Mouse (Mus musculus): Measurements from ENCODE around the gene Ift140. TPM values are rescaled to one million over a fixed set of nuclear protein-coding genes. Genes with fewer than 3 reads are reported as not detected.

Ift140 gene
- 16.7 and 23.6 TPM in 2 replicates for polyA plus RNA-seq (2012; rRNA removed)

DNA sequence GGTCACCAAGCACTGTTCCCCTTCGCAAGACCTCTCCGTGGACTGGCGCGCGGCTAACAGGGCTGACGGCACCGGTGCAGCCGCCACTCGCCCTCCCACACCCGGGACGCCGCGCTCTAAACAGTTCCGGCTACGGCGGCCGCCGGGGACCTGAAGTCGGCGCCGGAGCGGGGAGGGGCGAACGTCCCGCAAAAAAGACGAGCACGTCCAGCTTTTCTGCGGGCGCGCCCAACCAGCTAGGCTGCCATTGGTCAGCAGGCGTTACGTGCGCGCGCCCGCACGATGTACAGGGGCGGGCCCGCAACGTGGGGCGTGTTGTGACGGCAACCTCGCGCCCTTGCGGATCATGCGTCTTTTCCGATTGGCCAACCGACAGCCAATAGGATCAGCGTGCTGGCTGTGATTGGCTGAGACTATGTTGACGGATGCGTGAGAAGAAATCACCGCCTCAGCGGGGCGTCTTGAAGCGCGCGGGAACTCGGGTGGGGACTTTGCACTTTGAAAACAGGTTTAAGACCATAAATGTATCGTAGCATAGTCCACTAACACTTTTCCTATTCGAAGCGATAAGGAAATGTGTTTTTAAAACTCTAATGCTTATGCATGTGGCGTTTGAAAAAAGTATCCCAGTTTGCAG lies at the start of gene Ift140, which contains the start of gene Cramp1l:
TSS of gene Ift140 (plus strand) at position 431 of the 637 bp plus-strand sequence.
TSS of gene Cramp1l (minus strand) at position 134 of the 637 bp plus-strand sequence.

DNA sequence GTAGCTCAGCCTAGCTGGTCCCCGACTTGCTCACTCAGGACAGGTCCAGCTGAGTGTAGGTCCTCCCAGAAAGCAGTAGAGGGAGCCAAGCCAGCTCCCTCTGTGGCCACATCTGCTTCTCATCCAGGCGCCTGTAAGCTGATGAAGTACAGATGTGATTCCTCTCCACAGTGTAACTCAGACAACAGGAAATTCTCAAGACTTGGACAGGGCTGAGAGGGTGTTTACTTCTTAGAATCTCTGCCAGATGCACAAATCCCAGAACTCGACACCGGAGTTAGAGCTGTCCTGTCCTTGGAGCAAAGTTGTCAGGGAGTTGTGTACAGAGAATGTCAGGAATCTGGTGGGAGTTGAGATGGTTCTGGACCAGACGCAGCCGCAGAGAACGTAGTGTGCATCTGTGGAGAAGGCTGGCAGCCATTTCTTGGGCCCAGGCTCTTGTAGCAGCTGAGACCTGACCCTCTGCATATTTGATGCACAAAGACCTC lies 67.6 kb downstream of the Ift140 start, which contains the start of gene Tmem204:
TSS of gene Tmem204 (minus strand) at position 148 of the 488 bp plus-strand sequence.

DNA sequence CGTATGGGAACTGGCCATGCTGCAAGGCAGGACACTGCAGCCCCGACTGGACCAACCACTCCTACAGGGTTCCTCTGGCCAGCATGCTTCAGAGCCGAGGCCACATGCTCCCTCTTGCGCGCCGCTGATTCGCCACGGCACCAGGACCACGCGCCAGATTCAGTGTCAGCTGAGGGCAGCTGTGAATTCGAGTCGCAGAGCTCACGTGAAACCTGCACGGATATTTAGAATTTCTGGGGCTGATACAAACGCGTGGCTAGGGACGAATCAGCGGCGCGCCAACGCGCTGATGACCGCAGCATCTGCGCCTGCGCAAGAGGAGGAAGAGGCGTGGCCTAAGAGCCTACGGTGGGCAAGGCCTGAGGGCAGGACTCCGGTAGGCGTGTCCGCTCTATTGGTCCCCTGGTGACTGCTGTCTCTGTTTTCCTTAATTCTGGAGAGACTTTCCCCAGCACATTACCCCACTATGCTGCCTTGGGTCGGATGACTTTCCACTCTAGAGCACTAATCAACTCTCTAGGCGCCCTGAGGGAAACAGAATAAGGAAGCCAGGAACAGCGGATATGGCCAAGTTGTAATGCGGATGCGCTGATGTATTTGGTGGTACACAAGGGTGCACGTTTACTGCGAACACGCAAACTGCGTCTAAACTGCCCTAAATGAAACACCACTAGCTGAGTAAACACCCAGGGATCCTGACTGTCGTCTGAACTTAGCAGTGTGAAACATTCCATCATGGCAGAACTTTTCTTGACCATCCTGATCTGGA lies 100.0 kb downstream of the Ift140 start, which contains the start of gene Telo2:
TSS of gene Telo2 (minus strand) at position 304 of the 769 bp plus-strand sequence.

DNA sequence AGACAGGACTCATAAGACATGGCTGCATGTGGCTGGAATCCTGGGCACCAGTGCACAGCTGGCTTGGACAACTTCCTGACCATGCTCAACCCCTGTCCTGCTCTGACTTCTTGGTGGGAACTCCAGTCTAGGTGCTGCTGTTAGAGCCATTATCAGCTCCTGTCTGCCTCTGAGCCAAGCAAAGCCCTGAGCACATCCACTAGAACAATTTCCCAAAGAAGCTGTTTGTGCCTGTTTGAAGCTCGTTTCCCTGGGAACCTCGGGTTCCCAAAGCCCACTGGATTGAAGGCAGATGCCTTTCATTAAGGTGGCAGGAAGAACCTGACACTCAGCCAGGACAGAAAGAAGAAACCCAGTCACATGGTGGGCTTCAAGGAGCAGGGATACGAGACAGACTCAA lies 104.5 kb downstream of the Ift140 start, which contains the start of gene Ptx4:
TSS of gene Ptx4 (plus strand) at position 355 of the 400 bp plus-strand sequence.

DNA sequence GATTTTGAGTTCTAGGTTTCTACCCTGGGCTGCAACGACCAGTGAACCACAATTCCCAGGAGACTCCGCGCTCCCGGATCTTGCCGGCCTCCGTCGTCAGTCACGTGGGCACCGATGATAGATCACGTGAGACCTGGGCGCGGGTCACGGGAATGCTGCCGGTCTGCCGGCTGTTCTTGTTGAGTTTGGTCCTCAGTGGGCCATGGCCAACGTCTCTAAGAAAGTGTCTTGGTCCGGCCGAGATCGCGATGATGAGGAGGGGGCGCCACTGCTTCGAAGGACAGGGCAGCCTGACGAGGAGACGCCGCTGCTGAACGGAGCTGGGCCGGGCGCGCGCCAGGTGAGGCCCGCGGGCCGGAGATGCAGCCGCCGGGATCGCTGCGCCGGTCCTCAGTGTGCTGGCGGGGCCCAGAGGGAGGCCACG lies 117.4 kb downstream of the Ift140 start, which contains the start of gene Clcn7:
TSS of gene Clcn7 (plus strand) at position 117 of the 424 bp plus-strand sequence.

Other genes with a start within 250 kb of the Ift140 start
- 0.12 and 0.19 TPM in 2 replicates for gene Meiob, start 211.8 kb upstream of the Ift140 start, polyA plus RNA-seq (2012; rRNA removed)
- 22.7 and 23.0 TPM in 2 replicates for gene Hagh, start 175.9 kb upstream of the Ift140 start, polyA plus RNA-seq (2012; rRNA removed)
- 15.9 and 17.5 TPM in 2 replicates for gene Fahd1, start 165.7 kb upstream of the Ift140 start, polyA plus RNA-seq (2012; rRNA removed)
- 0.09 and 0.22 TPM in 2 replicates for gene Igfals, start 150.1 kb upstream of the Ift140 start, polyA plus RNA-seq (2012; rRNA removed)
- 28.1 and 32.5 TPM in 2 replicates for gene Nubp2, start 129.7 kb upstream of the Ift140 start, polyA plus RNA-seq (2012; rRNA removed)
- 28.8 and 42.0 TPM in 2 replicates for gene Spsb3, start 129.4 kb upstream of the Ift140 start, polyA plus RNA-seq (2012; rRNA removed)
- gene Eme2, start 121.0 kb upstream of the Ift140 start, polyA plus RNA-seq (2012; rRNA removed) = 34.6 and 35.0 TPM in 2 replicates
- gene Mrps34, start 121.0 kb upstream of the Ift140 start, polyA plus RNA-seq (2012; rRNA removed) = 85.7 and 98.3 TPM in 2 replicates
- gene Nme3, start 119.6 kb upstream of the Ift140 start, polyA plus RNA-seq (2012; rRNA removed) = 48.4 and 48.7 TPM in 2 replicates
- 157 and 167 TPM in 2 replicates for gene Mapk8ip3, start 79.1 kb upstream of the Ift140 start, polyA plus RNA-seq (2012; rRNA removed)
- gene Jpt2, start 55.4 kb upstream of the Ift140 start, polyA plus RNA-seq (2012; rRNA removed) = 132 and 152 TPM in 2 replicates
- 28.7 and 36.2 TPM in 2 replicates for gene Cramp1l, start 297 bp upstream of the Ift140 start, polyA plus RNA-seq (2012; rRNA removed)
- 4.2 and 7.3 TPM in 2 replicates for gene Tmem204, start 67.5 kb downstream of the Ift140 start, polyA plus RNA-seq (2012; rRNA removed)
- 31.8 and 44.2 TPM in 2 replicates for gene Telo2, start 99.9 kb downstream of the Ift140 start, polyA plus RNA-seq (2012; rRNA removed)
- not detected in 2 replicates for gene Ptx4, start 104.7 kb downstream of the Ift140 start, polyA plus RNA-seq (2012; rRNA removed)
- 27.6 and 29.7 TPM in 2 replicates for gene Clcn7, start 117.3 kb downstream of the Ift140 start, polyA plus RNA-seq (2012; rRNA removed)
- 0.02 TPM in 2 replicates for gene Ccdc154, start 146.4 kb downstream of the Ift140 start, polyA plus RNA-seq (2012; rRNA removed)
- not detected in 2 replicates for gene Gm38655, start 159.4 kb downstream of the Ift140 start, polyA plus RNA-seq (2012; rRNA removed)
- gene BC003965, start 168.5 kb downstream of the Ift140 start, polyA plus RNA-seq (2012; rRNA removed) = 28.6 and 42.4 TPM in 2 replicates
- 16.4 and 17.0 TPM in 2 replicates for gene Unkl, start 172.3 kb downstream of the Ift140 start, polyA plus RNA-seq (2012; rRNA removed)
- gene Gnptg, start 224.0 kb downstream of the Ift140 start, polyA plus RNA-seq (2012; rRNA removed) = 42.2 and 53.3 TPM in 2 replicates
- gene Tsr3, start 224.1 kb downstream of the Ift140 start, polyA plus RNA-seq (2012; rRNA removed) = 52.3 and 87.6 TPM in 2 replicates
- gene Baiap3, start 240.3 kb downstream of the Ift140 start, polyA plus RNA-seq (2012; rRNA removed) = 2.9 and 3.1 TPM in 2 replicates